Mouse (Mus musculus) CH12.LX (cell line): Measurements from ENCODE around the gene Acot12. TPM values are rescaled to one million over a fixed set of nuclear protein-coding genes. Genes with fewer than 3 reads are reported as not detected.

Source experiments
- DNase-seq: peaks from one replicate; pipeline ENCODE4 v3.0.0-alpha.2; 2013; ENCODE audit errors: extremely low read depth
- H3K27ac ChIP-seq: 2 replicates; pipeline ENCODE4 v1.5.1; 2012; ENCODE audit warnings: low read depth, mild to moderate bottlenecking, control low read depth, moderate library complexity; ENCODE audit not compliant: insufficient read depth
- H3K27me3 ChIP-seq: replicated peaks from 2 replicates; pipeline ENCODE3; 2012; ENCODE audit warnings: inconsistent platforms
- H3K36me3 ChIP-seq, 2 experiments: replicated peaks in 1 of 2; 2 replicates each; pipeline versions ENCODE3 to v1.6.1; 2012; ENCODE audit warnings: inconsistent platforms in 1 of 2, low read length in 1 of 2, mild to moderate bottlenecking in 1 of 2, mixed read lengths in 1 of 2, moderate library complexity in 1 of 2; ENCODE audit not compliant: control insufficient read depth in 1 of 2, insufficient read depth in 1 of 2
- H3K4me1 ChIP-seq, 2 experiments: 2 replicates each; pipeline ENCODE4 v1.6.1; 2012; ENCODE audit warnings: inconsistent platforms in 1 of 2, moderate library complexity in 1 of 2; ENCODE audit not compliant: insufficient read depth in 2 of 2, control insufficient read depth in 1 of 2
- H3K4me2 ChIP-seq: 2 replicates; pipeline ENCODE4 v1.6.1; 2012; ENCODE audit warnings: low read depth, mild to moderate bottlenecking, control low read depth; ENCODE audit not compliant: poor library complexity, insufficient read depth, severe bottlenecking
- H3K4me3 ChIP-seq, 3 experiments: fragments of 150-350 bp in 1 of 3; sonication (generic) in 1 of 3; replicated peaks in 1 of 3; 2 replicates each; pipeline versions ENCODE3 to v1.5.1; 2011 to 2012; ENCODE audit warnings: low read depth in 2 of 3, low read length in 2 of 3, mild to moderate bottlenecking in 2 of 3, moderate library complexity in 2 of 3, control low read depth in 1 of 3, improper control_type of control experiment in 1 of 3, inconsistent platforms in 1 of 3, mixed read lengths in 1 of 3; ENCODE audit not compliant: poor library complexity in 1 of 3
- H3K79me2 ChIP-seq: replicated peaks from 2 replicates; pipeline ENCODE4 v1.6.1; 2012; ENCODE audit warnings: mild to moderate bottlenecking, moderate library complexity; ENCODE audit not compliant: control insufficient read depth, poor library complexity, insufficient read depth, severe bottlenecking; ENCODE audit errors: extremely low read depth
- H3K9ac ChIP-seq: 2 replicates; pipeline ENCODE4 v1.6.1; 2012; ENCODE audit warnings: low read depth, mild to moderate bottlenecking, control low read depth, moderate library complexity; ENCODE audit not compliant: insufficient read depth
- H3K9me3 ChIP-seq: replicated peaks from 2 replicates; pipeline ENCODE3; 2012; ENCODE audit warnings: low read length, inconsistent platforms, mixed read lengths
- BHLHE40 ChIP-seq: IDR thresholded peaks from 2 replicates; pipeline ENCODE4 v1.6.1; 2011; ENCODE audit warnings: mild to moderate bottlenecking, low read depth, low read length, improper control_type of control experiment
- CHD1 ChIP-seq: IDR thresholded peaks from 2 replicates; pipeline ENCODE4 v1.6.1; 2012; ENCODE audit warnings: low read depth, low read length, improper control_type of control experiment, inconsistent platforms
- CHD2 ChIP-seq: IDR thresholded peaks from 2 replicates; pipeline ENCODE4 v1.6.1; 2011; ENCODE audit warnings: low read length, improper control_type of control experiment
- E2F4 ChIP-seq: IDR thresholded peaks from 2 replicates; pipeline ENCODE4 v1.6.1; 2011; ENCODE audit warnings: low read depth, low read length, improper control_type of control experiment; ENCODE audit not compliant: insufficient replicate concordance
- ELF1 ChIP-seq: IDR thresholded peaks from 2 replicates; pipeline ENCODE4 v1.6.1; 2014; ENCODE audit warnings: low read depth, mild to moderate bottlenecking, inconsistent platforms, low read length, improper control_type of control experiment
- EP300 ChIP-seq: IDR thresholded peaks from 2 replicates; pipeline ENCODE4 v1.6.1; 2011; ENCODE audit warnings: low read length, improper control_type of control experiment
- HCFC1 ChIP-seq: IDR thresholded peaks from 2 replicates; pipeline ENCODE4 v1.6.1; 2012; ENCODE audit warnings: low read depth, mild to moderate bottlenecking, inconsistent platforms, low read length, improper control_type of control experiment
- MAFK ChIP-seq: IDR thresholded peaks from 2 replicates; pipeline ENCODE4 v1.6.1; 2011; ENCODE audit warnings: low read length, improper control_type of control experiment; ENCODE audit not compliant: insufficient replicate concordance
- MAZ ChIP-seq: IDR thresholded peaks from 2 replicates; pipeline ENCODE4 v1.6.1; 2012; ENCODE audit warnings: low read depth, mild to moderate bottlenecking, inconsistent platforms, low read length, improper control_type of control experiment, moderate library complexity
- MXI1 ChIP-seq: IDR thresholded peaks from 2 replicates; pipeline ENCODE4 v1.6.1; 2011; ENCODE audit warnings: mild to moderate bottlenecking, low read depth, low read length, improper control_type of control experiment
- PAX5 ChIP-seq: IDR thresholded peaks from 2 replicates; pipeline ENCODE4 v1.6.1; 2012; ENCODE audit warnings: low read length, inconsistent platforms, mixed read lengths
- RAD21 ChIP-seq: IDR thresholded peaks from 2 replicates; pipeline ENCODE4 v1.6.1; 2011; ENCODE audit warnings: low read depth, mild to moderate bottlenecking, low read length, improper control_type of control experiment, moderate library complexity
- RCOR1 ChIP-seq: conservative IDR thresholded peaks from 2 replicates; pipeline ENCODE4 v1.6.1; 2012; ENCODE audit warnings: low read depth, mild to moderate bottlenecking, inconsistent platforms, low read length, improper control_type of control experiment
- SIN3A ChIP-seq: IDR thresholded peaks from 2 replicates; pipeline ENCODE4 v1.6.1; 2012; ENCODE audit warnings: low read length, improper control_type of control experiment, inconsistent platforms
- SMC3 ChIP-seq: IDR thresholded peaks from 2 replicates; pipeline ENCODE4 v1.6.1; 2011; ENCODE audit warnings: low read depth, low read length, improper control_type of control experiment
- TCF12 ChIP-seq: IDR thresholded peaks from 2 replicates; pipeline ENCODE4 v1.6.1; 2014; ENCODE audit warnings: low read depth, mild to moderate bottlenecking, inconsistent platforms, low read length, improper control_type of control experiment
- USF1 ChIP-seq: IDR thresholded peaks from 2 replicates; pipeline ENCODE4 v1.6.1; 2014; ENCODE audit warnings: low read depth, mild to moderate bottlenecking, inconsistent platforms, low read length, improper control_type of control experiment
- ZMIZ1 ChIP-seq: IDR thresholded peaks from 2 replicates; pipeline ENCODE4 v1.6.1; 2012; ENCODE audit warnings: low read depth, mild to moderate bottlenecking, inconsistent platforms, low read length, improper control_type of control experiment
- ZNF384 ChIP-seq: IDR thresholded peaks from 2 replicates; pipeline ENCODE4 v1.6.1; 2012; ENCODE audit warnings: low read depth, low read length, improper control_type of control experiment, inconsistent platforms
- dilution Hi-C: fragments of 300-500 bp; cut with MboI; formaldehyde crosslinking; loops from 2 replicates; pipeline ENCODE4 v1.14.3; 2020; ENCODE audit warnings: low sequenced_read_pairs; ENCODE audit not compliant: extremely low pct_unique_long_range_greater_than_20kb, extremely low pct_ligation_motif_present
- in situ Hi-C: fragments of 300-500 bp; cut with MboI; formaldehyde crosslinking; loops from 3 replicates; pipeline ENCODE4 v1.14.3; 2019; ENCODE audit warnings: low sequenced_read_pairs, low pct_ligation_motif_present, low pct_unique_long_range_greater_than_20kb, mixed read lengths
- polyA plus RNA-seq: library from polyadenylated mRNA; unstranded; fragments of >175 nt; gene quantifications from 2 replicates; pipeline ENCODE4 v1.2.1, GENCODE M21; 2012; ENCODE audit warnings: low read depth; ENCODE audit not compliant: insufficient read length
- total RNA-seq, 2 experiments: library from RNA; depleted of rRNA; stranded (reverse); fragments of 300-350 nt in 1 of 2; fragments of >200 nt in 1 of 2; gene quantifications; 2 replicates each; pipeline ENCODE4 v1.2.3; 2012 to 2014

Acot12 gene
- total and polyA plus RNA-seq, 3 experiments: 0.55 to 1.6 (median 0.96) TPM

GRCm38 (mm10) chr13:91792035-91792434, 50.7 kb downstream of the Acot12 start:
- peaks cover 17 to 35% of the 10 kb centered on the region in 2 experiments for H3K36me3 ChIP-seq
- no peak overlapping the region for H3K4me2 ChIP-seq
- no peak overlapping the region for H3K4me3 ChIP-seq
- H3K9me3 ChIP-seq: no peaks in the 10 kb centered on the region
- no peaks in the 10 kb centered on the region for H3K79me2 ChIP-seq
- H3K4me1 ChIP-seq: peaks cover 0 to 7% of the 10 kb centered on the region in 2 experiments; a peak in 1 of 4 replicates
- no peak overlapping the region for H3K27ac ChIP-seq
- no peak overlapping the region for H3K9ac ChIP-seq
- H3K27me3 ChIP-seq: no peaks in the 10 kb centered on the region
- TF ChIP-seq ZMIZ1 (no peak), ELF1 (no peak), CHD1 (no peak), MAZ (no peak), EP300 (no peak), SIN3A (no peak), E2F4 (no peak), CHD2 (no peak), MXI1 (no peak), USF1 (no peak), BHLHE40 (no peak), RCOR1 (no peak), PAX5 (no peak), SMC3 (no peak)
- dilution Hi-C loops: no loop called here
- in situ Hi-C loops: no loop called here
- DNase-seq: no peak

- H3K4me3 ChIP-seq: no peak overlapping the region
- H3K36me3 ChIP-seq: peaks cover 44 to 64% of the 10 kb centered on the region in 2 experiments
- H3K27ac ChIP-seq: no peak overlapping the region
- peaks cover 3% of the 10 kb centered on the region; the same call in 1 of the 2 replicates for H3K79me2 ChIP-seq
- no peak overlapping the region for H3K4me2 ChIP-seq
- TF ChIP-seq RAD21 (no peak), ZNF384 (peak; percentile 59), MAFK (no peak), MAZ (no peak), ZMIZ1 (no peak), TCF12 (no peak), RCOR1 (no peak), HCFC1 (no peak)
- TF ChIP-seq, all 38 proteins: peak for 1
- no peak for DNase-seq
- no peak overlapping the region for H3K9ac ChIP-seq
- no peaks in the 10 kb centered on the region for H3K27me3 ChIP-seq
- dilution Hi-C loops: no loop called here
- H3K4me1 ChIP-seq: peaks cover 0 to 7% of the 10 kb centered on the region in 2 experiments; a peak in 1 of 4 replicates
- H3K9me3 ChIP-seq: no peaks in the 10 kb centered on the region
- in situ Hi-C loops: no loop called here
Observed at GRCm38 (mm10) chr13:91794926-91795436, 53.7 kb downstream of the Acot12 start.
